Mouse (Mus musculus) embryonic facial prominence, embryonic 11.5 days (tissue): ENCODE measurements at regions not wholly inside any gene's neighbourhood (a gene's known extent, or its start where the extent isn't known, plus 50 kb on each side); places are given as distances from the start of the nearest gene placed in this dataset.

Source experiments
- ATAC-seq: fragments of 200-750 bp; cut with Nextera tagmentation; replicated peaks from 2 replicates; pipeline ENCODE4 v1.8.0; 2017; ENCODE audit warnings: low read depth; ENCODE audit not compliant: insufficient number of reproducible peaks, low FRiP score, low TSS enrichment
- DNase-seq: peaks from one replicate; pipeline ENCODE4 v3.0.0-alpha.2; 2015; ENCODE audit warnings: low spot score
- H3K27ac ChIP-seq: fragments of 300-500 bp; sonication (generic); replicated peaks from 2 replicates; pipeline ENCODE4 v1.5.1; 2014; ENCODE audit warnings: mild to moderate bottlenecking, low read depth, low read length, control low read depth
- H3K27me3 ChIP-seq: fragments of 300-500 bp; sonication (generic); 2 replicates; pipeline ENCODE4 v1.6.1; 2014; ENCODE audit warnings: mild to moderate bottlenecking, low read length, moderate library complexity, mixed read lengths; ENCODE audit not compliant: control insufficient read depth, insufficient read depth
- H3K36me3 ChIP-seq: fragments of 300-500 bp; sonication (generic); replicated peaks from 2 replicates; pipeline ENCODE4 v1.6.1; 2014; ENCODE audit warnings: low read depth, mild to moderate bottlenecking, low read length, moderate library complexity, mixed read lengths; ENCODE audit not compliant: control insufficient read depth, insufficient read depth
- H3K4me1 ChIP-seq: fragments of 300-500 bp; sonication (generic); 2 replicates; pipeline ENCODE4 v1.6.1; 2014; ENCODE audit warnings: low read length, mixed read lengths; ENCODE audit not compliant: control insufficient read depth, insufficient read depth
- H3K4me2 ChIP-seq: fragments of 300-500 bp; sonication (generic); 2 replicates; pipeline ENCODE4 v1.6.1; 2014; ENCODE audit warnings: low read depth, mild to moderate bottlenecking, control low read depth, low read length, moderate library complexity
- H3K4me3 ChIP-seq: fragments of 300-500 bp; sonication (generic); 2 replicates; pipeline ENCODE4 v1.5.1; 2014; ENCODE audit warnings: low read depth, low read length, control low read depth
- H3K9ac ChIP-seq: fragments of 300-500 bp; sonication (generic); replicated peaks from 2 replicates; pipeline ENCODE4 v1.6.1; 2014; ENCODE audit warnings: mild to moderate bottlenecking, control low read depth, low read length
- H3K9me3 ChIP-seq: fragments of 300-500 bp; sonication (generic); replicated peaks from 2 replicates; pipeline ENCODE4 v1.6.1; 2016; ENCODE audit warnings: mild to moderate bottlenecking, low read length, inconsistent platforms, mixed read lengths; ENCODE audit not compliant: control insufficient read depth
- WGBS: fragments of 180-500 bp; shearing (Covaris S2); extraction: QIAGEN DNeasy Blood & Tissue Kit; methylation state at CpG from one replicate; pipeline ENCODE4 v1.1.7; 2014; 5-methylcytosine and 5-hydroxymethylcytosine counted together

- Histone ChIP-seq H3K27ac (no peak overlapping the region), H3K4me3 (no peak overlapping the region), H3K27me3 (no peaks in the 10 kb centered on the region; the same call in 1 of the 2 replicates), H3K4me1 (no peaks in the 10 kb centered on the region; the same call in 1 of the 2 replicates), H3K36me3 (no peaks in the 10 kb centered on the region), H3K9me3 (no peaks in the 10 kb centered on the region), H3K4me2 (no peak overlapping the region), H3K9ac (no peak overlapping the region)
- DNase-seq (no peak), ATAC-seq (no peak)
- WGBS, result 70% methylated on average over 10 of the region's 10 CpGs
Observed at GRCm38 (mm10) chr10:43750854-43751253, 150.7 kb downstream of the Qrsl1 start.

GRCm38 (mm10) chr10:43751881-43752675, 149.5 kb downstream of the Qrsl1 start:
- Histone ChIP-seq H3K27me3 (no peaks in the 10 kb centered on the region; the same call in 1 of the 2 replicates), H3K4me2 (no peak overlapping the region), H3K9me3 (no peaks in the 10 kb centered on the region), H3K4me1 (no peaks in the 10 kb centered on the region), H3K9ac (no peak overlapping the region), H3K27ac (no peak overlapping the region), H3K4me3 (no peak overlapping the region), H3K36me3 (no peaks in the 10 kb centered on the region)
- ATAC-seq (no peak), DNase-seq (no peak)
- WGBS, result 54% methylated on average over 5 of the region's 5 CpGs

GRCm38 (mm10) chr10:43756881-43757565, 144.5 kb downstream of the Qrsl1 start:
- no peaks in the 10 kb centered on the region for H3K27me3 ChIP-seq
- WGBS, result 53% methylated on average over 6 of the region's 6 CpGs
- no peaks in the 10 kb centered on the region for H3K36me3 ChIP-seq
- H3K4me3 ChIP-seq, result no peak overlapping the region
- no peaks in the 10 kb centered on the region for H3K9me3 ChIP-seq
- H3K4me2 ChIP-seq, result no peak overlapping the region
- H3K9ac ChIP-seq, result no peak overlapping the region
- ATAC-seq (no peak), DNase-seq (no peak)
- no peak overlapping the region for H3K27ac ChIP-seq
- no peaks in the 10 kb centered on the region for H3K4me1 ChIP-seq

- no peak for DNase-seq
- H3K4me2 ChIP-seq, result no peak overlapping the region
- no peak overlapping the region for H3K4me3 ChIP-seq
- no peak overlapping the region for H3K9ac ChIP-seq
- no peaks in the 10 kb centered on the region for H3K36me3 ChIP-seq
- H3K27ac ChIP-seq, result no peak overlapping the region
- 85% methylated on average over 10 of the region's 10 CpGs for WGBS
- no peak for ATAC-seq
- H3K27me3 ChIP-seq, result no peaks in the 10 kb centered on the region
- no peaks in the 10 kb centered on the region for H3K9me3 ChIP-seq
- no peaks in the 10 kb centered on the region for H3K4me1 ChIP-seq
Observed at GRCm38 (mm10) chr10:43758124-43759025, 143.2 kb downstream of the Qrsl1 start.

GRCm38 (mm10) chr10:43759186-43759905, 142.2 kb downstream of the Qrsl1 start:
- ATAC-seq (no peak), DNase-seq (no peak)
- Histone ChIP-seq H3K4me3 (no peak overlapping the region), H3K27me3 (no peaks in the 10 kb centered on the region), H3K4me1 (no peaks in the 10 kb centered on the region), H3K27ac (no peak overlapping the region), H3K4me2 (no peak overlapping the region), H3K9me3 (no peaks in the 10 kb centered on the region), H3K9ac (no peak overlapping the region), H3K36me3 (no peaks in the 10 kb centered on the region)
- 80% methylated on average over 14 of the region's 14 CpGs for WGBS

GRCm38 (mm10) chr10:43759906-43760281, 141.7 kb downstream of the Qrsl1 start:
- ATAC-seq (no peak), DNase-seq (no peak)
- no peak overlapping the region for H3K4me2 ChIP-seq
- no peaks in the 10 kb centered on the region for H3K27me3 ChIP-seq
- no peak overlapping the region for H3K4me3 ChIP-seq
- H3K9ac ChIP-seq, result no peak overlapping the region
- no peaks in the 10 kb centered on the region for H3K4me1 ChIP-seq
- H3K27ac ChIP-seq, result no peak overlapping the region
- WGBS, result 86% methylated on average over 5 of the region's 5 CpGs
- H3K36me3 ChIP-seq, result no peaks in the 10 kb centered on the region
- H3K9me3 ChIP-seq, result no peaks in the 10 kb centered on the region

- ATAC-seq, result no peak
- WGBS, result 84% methylated on average over 6 of the region's 6 CpGs
- Histone ChIP-seq H3K27ac (no peak overlapping the region), H3K9me3 (no peaks in the 10 kb centered on the region), H3K4me3 (no peak overlapping the region), H3K9ac (no peak overlapping the region), H3K4me1 (no peaks in the 10 kb centered on the region), H3K27me3 (no peaks in the 10 kb centered on the region), H3K4me2 (no peak overlapping the region), H3K36me3 (no peaks in the 10 kb centered on the region)
- DNase-seq, result no peak
Observed at GRCm38 (mm10) chr10:43761979-43762570, 139.5 kb downstream of the Qrsl1 start.
